Mouse (Mus musculus) bone marrow, adult 2 months (tissue): ENCODE data around the gene Mcm10.

ENCODE experiments used
- CTCF ChIP-seq: fragments of 200-500 bp; IDR thresholded peaks from 2 replicates; pipeline ENCODE4 v1.5.1; 2011; ENCODE audit warnings: low read length, control low read depth; ENCODE audit not compliant: control insufficient read depth, insufficient read depth
- POLR2A ChIP-seq: fragments of 200-500 bp; IDR thresholded peaks from 2 replicates; pipeline ENCODE4 v1.6.1; 2011; ENCODE audit warnings: low read depth, mild to moderate bottlenecking, control low read depth, low read length, borderline replicate concordance; ENCODE audit not compliant: control insufficient read depth

- TF ChIP-seq CTCF: peak; percentile 59
- no peak for TF ChIP-seq POLR2A
Measured at GRCm38 (mm10) chr2:5025162-5025733, 12.7 kb upstream of the Mcm10 start.
